23 mouse cellular contexts compared by ENCODE assay signal in genomic region chr13:29970333-29970732, GRCm38 (mm10).
"Had no signal": no experiment of that assay in that cellular context is flagged by ENCODE, and none has a peak within 500 bp of the region (broad histone marks: within the 10 kb centered on the region; RNA-seq: fewer than 3 reads in every experiment).

No protein-coding gene starts in this region.

- H3K27me3 ChIP-seq: limb, embryonic 13.5 days; liver, embryonic 12.5 days; liver, embryonic 15.5 days; lung, embryonic 15.5 days; midbrain, embryonic 13.5 days had no signal

- H3K27ac ChIP-seq: kidney, postnatal 0 days; layer of hippocampus, adult 2 months; limb, embryonic 10.5 days; limb, embryonic 13.5 days; liver, embryonic 12.5 days; liver, embryonic 15.5 days; lung, embryonic 15.5 days; midbrain, embryonic 10.5 days; midbrain, embryonic 13.5 days had no signal

- ATAC-seq: liver, embryonic 12.5 days; midbrain, embryonic 13.5 days; midbrain, embryonic 16.5 days had no signal

- H3K4me3 ChIP-seq: layer of hippocampus, adult 2 months; limb, embryonic 10.5 days; limb, embryonic 13.5 days; liver, embryonic 12.5 days; liver, embryonic 15.5 days; lung, embryonic 15.5 days; megakaryocyte, embryonic 14.5 days; midbrain, embryonic 10.5 days; midbrain, embryonic 13.5 days had no signal

- DNase-seq: kidney, adult 2 months; kidney, postnatal 25 days; layer of hippocampus, adult 9-11 months; liver; lung, adult 18-20 months; lung, postnatal 10 days; lung, postnatal 4 days; right cerebral cortex, adult 18-20 months; right cerebral cortex, postnatal 14 days; spleen, adult 18-20 months; thymus, adult 18-20 months; thymus, postnatal 36 days had no signal

- H3K9ac ChIP-seq: limb, embryonic 13.5 days; liver, embryonic 12.5 days; liver, embryonic 15.5 days; lung, embryonic 15.5 days; midbrain, embryonic 13.5 days had no signal

- H3K4me2 ChIP-seq: limb, embryonic 13.5 days; liver, embryonic 12.5 days; liver, embryonic 15.5 days; lung, embryonic 15.5 days; midbrain, embryonic 13.5 days had no signal

- H3K4me1 ChIP-seq: limb, embryonic 10.5 days; limb, embryonic 13.5 days; lung, embryonic 15.5 days; midbrain, embryonic 10.5 days; midbrain, embryonic 13.5 days had no signal

- H3K9me3 ChIP-seq: limb, embryonic 10.5 days; limb, embryonic 13.5 days; liver, embryonic 12.5 days; liver, embryonic 15.5 days; lung, embryonic 15.5 days; megakaryocyte, embryonic 14.5 days; midbrain, embryonic 10.5 days; midbrain, embryonic 13.5 days had no signal
